Mouse (Mus musculus): ENCODE measurements at regions not wholly inside any gene's neighbourhood (a gene's known extent, or its start where the extent isn't known, plus 50 kb on each side); places are given as distances from the start of the nearest gene placed in this dataset.

GRCm38 (mm10) chr10:19459053-19459452 is 102.7 kb downstream of the Olig3 start:
- no peak for TF ChIP-seq CTCF (IDR thresholded peaks at IDR 0.05; ENCODE audit: extremely low read depth, insufficient read depth, low read length)
- TF ChIP-seq POLR2A (IDR thresholded peaks at IDR 0.05; ENCODE audit: extremely low read depth, insufficient read depth, low read length), result no peak

Measured in cortical plate, adult 2 months (tissue).